Mouse (Mus musculus): ENCODE measurements around the gene Grwd1.

Gene Grwd1

DNA sequence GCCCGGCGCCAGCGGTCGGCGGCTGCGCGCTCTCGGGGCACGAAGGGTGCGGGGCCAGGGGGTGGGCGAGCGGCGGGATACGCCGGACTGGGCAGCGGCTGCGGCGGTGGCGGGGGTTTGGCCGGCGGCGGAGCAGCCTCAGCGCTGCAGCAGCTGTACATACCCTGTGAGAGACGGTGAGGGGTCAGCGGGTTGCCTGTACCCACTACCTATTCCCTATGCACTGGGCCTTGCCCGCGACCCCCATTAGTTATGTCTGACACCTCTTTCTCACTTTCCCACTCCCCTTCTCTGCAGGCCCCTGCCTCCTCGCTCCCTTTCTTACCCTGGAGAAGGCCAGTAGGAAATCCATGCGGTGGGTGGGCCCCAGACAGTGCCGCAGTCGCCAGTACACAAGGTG, 3.2 kb upstream of the Grwd1 start:
- DNase-seq, result peak; percentile 10

DNA sequence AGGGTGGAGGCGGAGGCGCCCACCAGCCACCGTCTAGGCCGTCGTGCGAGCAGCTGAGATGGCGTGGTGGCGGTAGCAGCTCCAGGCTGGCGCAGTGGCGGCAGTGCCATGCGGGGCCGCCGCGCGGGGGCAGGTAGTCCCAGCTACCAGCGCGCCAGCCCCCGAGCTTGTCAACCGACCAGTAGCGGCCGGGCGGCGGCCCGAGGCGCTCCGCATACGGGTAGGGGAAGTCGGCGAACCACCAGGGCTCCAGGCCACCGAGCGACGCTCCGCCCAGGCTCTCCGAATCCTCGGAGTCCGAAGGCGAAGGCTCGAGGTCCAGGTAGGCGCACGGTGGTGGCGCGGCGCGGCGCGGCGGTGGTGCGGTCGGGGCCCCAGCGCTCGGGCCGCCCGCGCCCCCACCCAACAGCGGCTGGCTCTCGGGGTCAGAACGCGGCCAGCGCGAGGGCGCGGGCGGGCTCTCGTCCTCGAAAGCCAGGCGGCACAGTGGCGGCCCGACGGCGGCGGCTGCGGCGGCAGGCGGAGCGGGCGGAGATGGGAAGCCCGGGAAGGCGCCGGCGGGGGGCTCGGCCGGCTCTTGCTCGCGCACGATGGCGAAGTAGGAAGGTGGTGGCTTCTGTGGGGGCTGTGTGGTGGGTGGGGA, 2.5 kb upstream of the Grwd1 start:
- DNase-seq, result peak; percentile 13

DNA sequence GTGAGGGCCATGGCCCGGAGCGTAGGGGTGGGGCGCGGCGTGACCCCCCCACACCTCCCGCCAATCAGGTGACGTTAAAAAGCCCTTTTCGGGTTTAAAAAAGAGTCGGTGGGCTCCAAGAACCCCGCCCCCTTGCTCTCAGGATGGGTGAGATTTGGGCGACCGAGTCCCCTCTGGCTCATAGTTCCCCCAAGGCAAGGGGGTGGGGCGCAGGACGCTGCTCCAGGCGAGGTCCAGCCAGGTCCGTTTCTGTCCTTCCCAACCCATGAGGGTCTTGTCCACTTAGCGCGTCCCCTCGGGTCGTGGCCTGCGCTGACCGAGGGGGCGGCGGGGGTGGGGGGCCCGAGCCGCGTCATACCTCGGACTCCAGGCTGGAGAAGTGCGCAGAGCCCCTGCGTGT, 1.7 kb upstream of the Grwd1 start:
- DNase-seq, result peak; percentile 41

- peak; percentile 10 for DNase-seq
These were observed 383 bp upstream of the Grwd1 start for GRCm38 (mm10) chr7:45831128-45831525.

DNA sequence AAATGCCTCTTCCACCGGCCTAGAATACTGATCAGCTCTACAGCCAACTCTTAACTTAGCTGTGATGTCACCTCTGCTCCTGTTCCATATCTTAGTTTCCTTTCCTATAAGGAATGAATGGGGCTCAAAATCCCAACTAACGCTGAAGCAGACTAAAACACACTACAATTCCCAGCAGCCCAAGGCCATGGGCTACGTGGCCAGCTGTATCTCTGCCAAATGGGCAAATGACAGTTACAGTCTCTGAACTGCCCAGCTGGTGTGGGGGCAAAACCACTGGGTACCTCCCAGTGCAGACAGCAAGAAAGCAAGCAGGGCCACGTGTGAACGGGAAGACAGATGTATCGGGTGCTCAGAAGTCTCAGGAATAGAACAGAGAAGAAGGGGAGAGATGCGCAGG, 4.1 kb downstream of the Grwd1 start:
- peak; percentile 9 for DNase-seq

GRCm38 (mm10) chr7:45824598-45824997, 6.1 kb downstream of the Grwd1 start, which contains the start of gene Kcnj14:
Gene Kcnj14, minus strand, starts transcription at chr7:45824782.
- DNase-seq, result no peak

GRCm38 (mm10) chr7:45820913-45821312, 9.8 kb downstream of the Grwd1 start:
- no peak for DNase-seq

GRCm38 (mm10) chr7:45819843-45820242, 10.9 kb downstream of the Grwd1 start:
- no peak for DNase-seq

GRCm38 (mm10) chr7:45815984-45816351, 14.8 kb downstream of the Grwd1 start:
- no peak for DNase-seq

GRCm38 (mm10) chr7:45815323-45815983, 15.3 kb downstream of the Grwd1 start:
- DNase-seq, result peak; percentile 69

DNA sequence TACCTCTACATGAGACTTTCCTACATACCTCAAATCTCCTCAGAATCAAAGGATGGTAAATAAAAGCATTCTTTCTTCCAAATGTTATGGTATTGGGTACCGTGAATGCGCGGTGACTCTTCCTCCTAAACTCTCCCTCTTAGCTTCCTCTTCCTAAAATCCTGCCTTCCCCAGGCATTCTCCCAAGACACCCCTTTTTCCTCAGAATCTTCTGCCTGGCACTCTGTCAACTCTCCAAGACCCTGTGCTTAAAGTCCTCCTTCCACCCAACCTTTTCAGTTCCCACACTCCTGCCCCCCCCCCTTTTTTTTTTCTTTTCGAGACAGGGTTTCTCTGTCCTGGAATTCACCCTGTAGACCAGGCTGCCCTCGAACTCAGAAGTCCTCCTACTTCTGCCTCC, 15.9 kb downstream of the Grwd1 start:
- DNase-seq, result peak; percentile 59

DNA sequence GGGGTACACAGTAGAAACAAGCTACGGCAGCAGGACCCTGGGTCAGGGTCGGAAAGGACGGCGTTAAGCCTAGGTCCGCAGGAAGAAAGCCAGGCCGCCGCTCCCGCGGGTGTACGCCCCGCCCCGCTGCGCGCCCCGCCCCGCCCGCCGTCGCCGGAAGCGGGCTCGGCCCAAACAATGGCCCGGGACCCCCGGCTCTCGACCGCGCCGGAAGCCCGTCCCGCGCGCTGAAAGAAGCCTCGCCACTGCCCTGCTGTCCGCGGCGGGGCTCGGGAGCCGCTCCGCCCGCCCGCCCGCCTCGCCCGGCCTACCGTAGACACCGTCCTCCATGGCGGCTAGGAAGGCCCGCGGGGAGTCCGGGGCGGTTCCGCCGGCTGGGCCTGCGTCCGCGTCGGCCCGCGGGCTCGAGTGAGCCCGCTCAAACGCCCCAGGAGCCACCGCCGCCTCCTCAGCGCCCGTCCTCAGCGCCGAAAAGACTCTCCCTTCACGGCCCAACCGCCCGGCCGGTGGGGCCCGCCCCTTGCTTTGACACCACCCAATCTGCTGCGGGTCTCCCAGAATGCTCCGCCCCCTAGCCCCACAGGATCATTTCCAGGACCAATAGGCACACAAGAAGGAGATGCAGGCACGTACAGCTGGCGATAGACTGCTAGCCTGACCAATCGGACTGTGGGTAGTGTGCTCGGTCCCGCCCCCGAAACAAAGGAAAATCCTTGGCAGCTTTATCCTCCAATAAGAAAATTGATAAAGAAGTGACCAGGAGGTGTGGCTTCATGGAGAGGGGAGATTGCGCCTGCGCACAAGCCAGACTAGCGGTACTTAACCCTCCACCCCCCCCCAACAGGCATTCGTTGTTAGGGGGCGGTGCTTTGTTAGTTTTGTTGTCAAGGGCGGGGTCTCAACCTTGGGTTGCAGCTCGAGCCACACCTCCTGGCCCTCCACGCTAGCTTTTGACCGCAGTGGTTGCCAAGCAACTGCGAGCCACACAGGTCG, 16.7 kb downstream of the Grwd1 start, which contains the start of gene Cyth2:
TSS of gene Cyth2 (minus strand) at position 795 of the 993 bp plus-strand sequence.
- DNase-seq, result peak; percentile 100

DNA sequence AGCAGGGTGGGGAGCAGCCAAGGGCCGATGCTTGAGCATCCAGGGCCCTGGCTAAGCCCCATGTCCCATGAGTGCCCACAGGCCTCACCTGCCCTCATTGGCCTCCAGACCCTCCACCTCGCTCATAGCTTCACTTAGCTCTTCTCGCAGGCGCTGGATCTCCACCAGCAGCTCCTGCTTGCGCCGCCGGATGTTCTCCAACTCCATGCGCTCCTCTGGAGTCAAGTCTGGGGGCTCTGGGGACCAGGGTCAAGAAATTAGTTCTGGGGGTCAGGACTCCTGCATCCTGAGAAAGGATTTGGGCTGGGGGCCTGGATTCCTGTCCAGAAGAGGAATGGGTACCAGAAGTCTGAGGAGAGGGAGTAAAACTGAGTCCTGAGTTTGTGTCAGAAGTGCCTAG, 17.8 kb downstream of the Grwd1 start:
- no peak for DNase-seq

DNA sequence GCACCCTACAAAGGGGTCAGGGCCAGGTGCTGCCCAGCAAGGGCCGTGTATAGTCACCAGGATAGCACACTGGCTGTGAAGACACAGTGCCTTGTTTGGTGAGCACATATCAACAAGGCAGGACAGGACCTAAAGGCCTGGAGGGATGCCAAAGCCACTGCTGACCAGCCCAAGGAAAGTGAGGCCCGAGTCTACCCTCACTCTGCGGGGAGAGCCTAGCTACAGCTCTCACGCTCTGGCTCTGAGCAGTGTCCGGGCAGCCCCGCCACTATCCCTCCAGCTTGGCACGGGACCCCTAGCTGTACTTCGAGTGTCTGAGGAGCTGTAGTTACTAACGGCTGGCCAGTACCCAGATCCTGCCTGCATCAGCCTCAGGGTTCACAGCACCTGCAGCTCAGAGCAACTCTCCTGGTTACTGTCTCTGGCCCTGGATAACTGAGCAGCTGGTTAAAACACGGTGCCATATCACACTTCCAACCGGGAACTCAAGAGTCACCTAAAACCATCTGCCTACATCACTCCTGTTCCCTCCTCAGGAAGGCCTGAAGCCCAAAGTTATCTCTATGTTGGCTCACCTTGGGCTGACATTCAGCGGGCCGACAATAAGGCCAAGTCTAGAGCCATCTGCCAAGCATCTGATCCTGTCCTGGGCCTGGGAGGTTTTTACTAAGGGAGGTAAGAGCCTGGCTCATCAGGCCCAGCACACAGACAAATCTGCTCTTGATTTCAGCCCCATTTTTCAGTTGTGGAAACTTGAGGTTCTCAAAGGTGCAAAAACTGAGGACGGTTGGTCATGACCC, 21.3 kb downstream of the Grwd1 start:
- DNase-seq, result no peak

GRCm38 (mm10) chr7:45808471-45808870, 22.3 kb downstream of the Grwd1 start:
- peak; percentile 60 for DNase-seq

DNA sequence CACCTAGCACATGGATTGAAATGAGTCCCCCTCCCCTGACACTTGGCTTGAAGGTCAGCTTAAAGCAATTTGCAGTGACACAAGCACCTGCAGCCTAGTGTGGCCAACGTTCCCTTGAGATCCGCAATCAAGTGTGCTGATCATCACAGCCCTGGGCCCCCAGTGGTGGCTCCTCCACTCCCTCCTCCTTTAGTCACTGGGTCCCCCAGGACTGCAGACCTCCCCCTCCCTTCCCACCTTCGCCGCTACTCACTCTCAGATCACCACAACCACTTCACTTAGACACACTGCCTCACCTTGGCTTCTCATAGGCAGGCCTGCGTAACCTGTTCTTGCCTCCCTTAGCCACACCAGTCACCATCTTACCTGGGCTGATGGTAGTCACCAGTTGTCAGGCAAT, 24.8 kb downstream of the Grwd1 start:
- DNase-seq, result no peak

DNA sequence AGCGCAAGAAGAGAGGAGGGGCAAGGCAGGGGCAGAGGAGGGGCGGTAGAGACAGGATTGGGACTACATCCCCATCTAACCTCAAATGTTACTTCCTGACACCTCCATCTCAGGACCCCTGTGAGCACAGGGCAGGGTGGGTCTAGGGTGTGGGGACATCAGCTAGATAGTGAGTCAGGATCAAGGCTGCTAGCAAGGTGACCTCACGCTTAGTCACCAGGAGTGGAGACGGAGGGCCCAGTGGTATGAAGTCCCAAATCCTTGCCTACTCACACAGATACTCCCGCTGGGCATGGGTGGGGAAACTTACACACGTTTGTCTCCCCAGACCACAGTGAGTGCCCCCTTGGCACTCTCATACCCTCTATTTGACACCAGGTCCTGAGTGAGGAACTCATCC, 28.2 kb downstream of the Grwd1 start:
- DNase-seq, result no peak

DNA sequence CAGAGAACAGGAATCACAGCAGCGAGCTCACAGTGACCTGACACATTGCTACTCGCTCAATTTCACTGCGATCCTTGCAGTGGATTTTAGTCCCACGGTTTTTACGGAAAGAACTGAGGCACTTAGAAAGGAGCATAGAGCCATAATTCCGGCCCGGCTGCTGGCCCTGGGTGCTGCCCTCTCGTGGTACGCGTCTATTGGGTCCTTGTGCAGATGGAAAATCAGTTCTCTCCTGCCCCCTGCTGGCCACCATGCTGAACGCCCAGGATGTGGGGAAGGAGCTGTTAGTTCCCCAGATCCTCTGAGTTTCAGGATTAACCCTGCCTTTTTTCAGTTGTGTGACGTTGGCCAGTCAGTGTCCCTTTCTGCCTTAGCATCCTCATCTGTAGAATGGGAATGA, 29.4 kb downstream of the Grwd1 start:
- peak; percentile 86 for DNase-seq

DNA sequence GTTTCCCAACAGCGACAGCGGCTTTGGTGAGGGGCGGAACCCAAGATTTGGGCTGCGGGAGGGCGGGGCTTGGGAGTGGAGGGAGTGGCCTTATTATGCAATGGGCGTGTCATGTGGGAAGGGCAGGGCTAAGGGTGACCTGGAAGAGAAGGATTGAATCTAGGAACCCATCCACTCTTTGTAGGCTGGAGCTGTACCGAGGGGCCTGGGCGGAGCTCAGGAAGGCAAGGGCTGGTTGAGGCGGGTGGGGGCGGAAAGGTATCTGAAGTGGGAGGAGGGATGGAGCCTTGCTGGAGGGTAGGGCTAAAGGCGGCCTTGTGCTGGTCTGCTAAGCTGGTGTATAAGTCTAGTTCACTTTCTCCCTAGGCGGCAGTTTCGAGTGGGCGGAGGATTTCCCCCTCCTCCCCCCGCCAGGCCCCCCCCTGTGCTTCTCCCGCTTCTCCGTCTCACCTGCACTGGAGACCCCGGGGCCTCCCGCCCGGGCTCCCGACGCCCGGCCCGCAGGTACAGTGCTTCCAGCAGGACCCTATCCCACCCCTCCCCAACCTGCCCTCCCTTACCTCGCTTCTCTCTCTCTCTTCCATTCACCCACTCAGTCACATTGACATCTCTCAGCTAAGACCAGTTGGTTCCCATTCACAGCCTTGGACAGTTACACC, 30.1 kb downstream of the Grwd1 start:
- no peak for DNase-seq

- peak; percentile 10 for DNase-seq
These were observed 30.7 kb downstream of the Grwd1 start for GRCm38 (mm10) chr7:45800001-45800400.

DNA sequence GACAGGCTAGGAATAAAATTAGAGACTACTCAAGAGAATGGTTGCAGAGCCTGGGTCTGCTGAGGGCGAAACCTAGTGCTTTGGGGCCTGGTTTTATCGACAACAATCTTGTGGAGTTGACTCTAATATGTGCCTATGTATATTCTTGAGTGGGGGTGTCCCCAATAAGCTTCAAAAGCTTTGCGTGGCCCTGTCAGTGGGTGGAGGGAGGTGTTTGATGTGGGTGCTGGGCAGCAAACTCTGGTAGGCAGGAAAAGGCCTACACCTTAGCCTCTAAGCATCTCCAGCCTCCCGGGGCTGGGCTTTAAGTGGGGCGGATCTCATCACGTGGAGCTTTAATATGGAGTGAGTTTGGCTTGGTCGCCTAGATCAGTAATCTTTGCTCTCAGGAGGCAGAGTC, 31.8 kb downstream of the Grwd1 start:
- DNase-seq, result peak; percentile 12

DNA sequence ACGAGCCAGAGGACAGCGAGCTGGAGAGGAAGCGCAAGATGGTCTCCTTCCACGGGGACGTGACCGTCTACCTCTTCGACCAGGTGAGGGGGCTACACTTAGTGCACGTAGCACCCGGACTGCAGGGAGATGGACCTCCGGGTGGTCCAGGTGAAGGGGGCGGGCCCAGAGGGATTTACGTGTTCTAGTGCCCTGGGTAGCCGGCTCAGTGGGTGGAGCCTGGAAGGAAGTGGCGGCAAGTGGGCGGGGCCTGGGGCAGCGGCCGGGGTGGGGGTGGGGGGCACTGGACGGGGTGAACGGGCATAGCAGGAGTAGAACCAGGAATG, 32.3 kb downstream of the Grwd1 start:
- peak; percentile 63 for DNase-seq
